Mouse (Mus musculus) ES-E14 (cell line): ENCODE data around the gene Eya3. TPM values are rescaled to one million over a fixed set of nuclear protein-coding genes. Genes with fewer than 3 reads are reported as not detected.
"Not testable (repeated sequence)": the region's sequence is repeated elsewhere in the genome, so short reads cannot be mapped to it uniquely, and the experiment has no call there.

Experiments
- DNase-seq: peaks from one replicate; pipeline ENCODE4 v3.0.0-alpha.2; 2013; ENCODE audit warnings: low read depth, low spot score
- H3K27ac ChIP-seq: 2 replicates; pipeline ENCODE4 v1.5.1; 2012; ENCODE audit warnings: low read depth, mild to moderate bottlenecking, low read length, moderate library complexity, mixed read lengths; ENCODE audit not compliant: poor library complexity, insufficient read depth, severe bottlenecking
- H3K36me3 ChIP-seq: 2 replicates; pipeline ENCODE4 v1.6.1; 2012; ENCODE audit warnings: mild to moderate bottlenecking, low read length, moderate library complexity, mixed read lengths; ENCODE audit not compliant: control insufficient read depth, poor library complexity, insufficient read depth, severe bottlenecking
- H3K4me1 ChIP-seq, 2 experiments: fragments of 150-350 bp in 1 of 2; sonication (generic) in 1 of 2; 2 replicates each; pipeline ENCODE4 v1.6.1; 2012; ENCODE audit warnings: low read length in 2 of 2, mild to moderate bottlenecking in 1 of 2, mixed read lengths in 1 of 2; ENCODE audit not compliant: control insufficient read depth in 2 of 2, insufficient read depth in 2 of 2, poor library complexity in 1 of 2
- H3K4me3 ChIP-seq, 2 experiments: fragments of 150-350 bp in 1 of 2; sonication (generic) in 1 of 2; 2 replicates each; pipeline ENCODE4 v1.5.1; 2012; ENCODE audit warnings: low read length in 2 of 2, low read depth in 1 of 2, mild to moderate bottlenecking in 1 of 2, mixed read lengths in 1 of 2; ENCODE audit not compliant: insufficient read depth in 1 of 2, poor library complexity in 1 of 2, severe bottlenecking in 1 of 2
- H3K9ac ChIP-seq: 2 replicates; pipeline ENCODE4 v1.6.1; 2012; ENCODE audit warnings: low read depth, mild to moderate bottlenecking, low read length, mixed read lengths; ENCODE audit not compliant: poor library complexity, insufficient read depth, severe bottlenecking
- H3K9me3 ChIP-seq: fragments of 150-350 bp; sonication (generic); 2 replicates; pipeline ENCODE4 v1.6.1; 2012; ENCODE audit warnings: low read depth, mild to moderate bottlenecking, low read length; ENCODE audit not compliant: control insufficient read depth, insufficient read depth
- CHD2 ChIP-seq: IDR thresholded peaks from 2 replicates; pipeline ENCODE4 v1.6.1; 2014; ENCODE audit warnings: mild to moderate bottlenecking, low read depth, low read length, inconsistent platforms
- HCFC1 ChIP-seq: IDR thresholded peaks from 2 replicates; pipeline ENCODE4 v1.6.1; 2012; ENCODE audit warnings: low read length, inconsistent platforms, borderline replicate concordance; ENCODE audit not compliant: insufficient read depth
- MAFK ChIP-seq: IDR thresholded peaks from 2 replicates; pipeline ENCODE4 v1.6.1; 2014; ENCODE audit warnings: mild to moderate bottlenecking, low read depth, low read length, inconsistent platforms; ENCODE audit not compliant: insufficient read depth
- ZC3H11A ChIP-seq: IDR thresholded peaks from 2 replicates; pipeline ENCODE4 v1.6.1; 2012; ENCODE audit warnings: low read depth, mild to moderate bottlenecking, inconsistent platforms, low read length, borderline replicate concordance
- ZNF384 ChIP-seq: IDR thresholded peaks from 2 replicates; pipeline ENCODE4 v1.6.1; 2012; ENCODE audit warnings: low read depth, low read length, inconsistent platforms
- in situ Hi-C, 2 experiments: fragments of 600-800 bp; cut with MboI; formaldehyde crosslinking; loops; one replicate each; pipeline ENCODE4 v1.15.1; 2025; ENCODE audit warnings: low sequenced_read_pairs in 2 of 2, inconsistent platforms in 1 of 2; ENCODE audit not compliant: unreplicated experiment in 2 of 2
- total RNA-seq: library from RNA; depleted of rRNA; stranded (reverse); fragments of 300-350 nt; gene quantifications from 2 replicates; pipeline ENCODE4 v1.2.3, GENCODE M21; 2012

Gene Eya3
- total RNA-seq, 1 experiment = 31.9 TPM

DNA sequence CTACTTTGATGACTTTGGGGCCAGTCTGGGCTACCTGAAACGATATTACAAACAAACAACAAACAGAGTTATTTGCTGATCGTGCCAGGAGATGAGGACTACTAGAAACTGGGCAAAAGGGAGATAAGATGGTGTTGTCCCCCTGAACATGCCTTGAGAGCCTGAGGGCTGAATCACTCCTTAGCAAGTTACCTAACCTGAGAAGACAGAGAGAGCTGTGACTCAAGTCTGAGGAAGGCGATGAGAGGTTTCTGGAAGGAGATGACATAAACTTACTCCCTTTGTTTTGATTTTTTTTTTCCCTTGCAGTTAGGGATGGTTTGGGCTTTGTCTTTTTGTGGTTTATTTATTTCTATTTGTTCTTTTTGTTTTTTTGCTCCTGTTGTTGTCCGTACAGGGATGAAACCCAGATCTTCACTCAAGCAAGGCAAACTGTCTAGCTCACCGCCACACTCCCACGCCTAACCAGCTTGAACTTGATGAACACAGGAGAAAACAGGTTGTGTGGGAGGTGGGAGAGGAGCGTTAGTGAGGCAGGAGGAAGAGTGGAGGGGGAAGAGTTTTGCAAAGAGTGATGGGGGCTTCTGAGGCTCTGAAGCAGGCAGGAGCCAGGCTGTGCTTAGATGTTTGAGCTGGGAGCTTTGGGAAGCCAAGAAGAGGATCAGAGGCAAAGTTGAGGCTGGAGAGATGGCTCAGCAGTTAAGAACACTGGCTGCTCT is 119.0 kb downstream of the Eya3 start:
- DNase-seq = no peak
- H3K4me3 ChIP-seq = no peak overlapping the region
- H3K27ac ChIP-seq = no peak overlapping the region
- H3K9ac ChIP-seq = no peak overlapping the region
- no peaks in the 10 kb centered on the region; the same call in 1 of the 2 replicates for H3K36me3 ChIP-seq
- peaks cover 5 to 6% of the 10 kb centered on the region in 2 experiments; a peak in 3 of 4 replicates for H3K4me1 ChIP-seq
- no peaks in the 10 kb centered on the region for H3K9me3 ChIP-seq
- TF ChIP-seq ZC3H11A (no peak), MAFK (no peak), ZNF384 (no peak), HCFC1 (no peak), CHD2 (no peak)
- in situ Hi-C loops = no loop called here

DNA sequence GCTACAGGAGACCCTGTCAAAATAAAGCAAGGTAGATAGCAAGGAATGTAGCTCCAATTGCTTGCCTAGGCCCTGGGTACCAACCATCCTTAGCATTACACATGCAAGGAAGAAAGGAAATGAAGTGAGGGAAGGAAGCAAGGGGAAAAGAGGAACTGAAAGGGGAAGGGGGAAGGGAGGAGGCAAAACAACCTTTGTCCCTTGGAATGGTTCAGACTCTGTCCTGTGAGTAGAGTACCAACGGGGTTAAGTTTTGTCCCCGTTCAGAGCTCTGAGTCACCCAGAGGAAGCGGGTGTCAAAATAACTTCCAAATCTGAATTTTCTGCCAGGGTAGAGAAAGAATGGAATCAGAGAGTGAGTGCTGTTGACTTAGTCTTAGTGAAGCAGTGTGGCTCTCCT is 121.5 kb downstream of the Eya3 start:
- no peak for TF ChIP-seq ZNF384
- TF ChIP-seq MAFK = no peak
- no peak for TF ChIP-seq CHD2
- TF ChIP-seq ZC3H11A = no peak
- TF ChIP-seq HCFC1 = no peak

GRCm38 (mm10) chr4:132762602-132763001 is 123.8 kb downstream of the Eya3 start:
- no peak overlapping the region for H3K9ac ChIP-seq
- no peaks in the 10 kb centered on the region for H3K9me3 ChIP-seq
- no peak overlapping the region for H3K4me3 ChIP-seq
- no peak overlapping the region for H3K27ac ChIP-seq
- H3K36me3 ChIP-seq = no peaks in the 10 kb centered on the region
- H3K4me1 ChIP-seq = peaks cover 1 to 4% of the 10 kb centered on the region in 2 experiments; a peak in 2 of 4 replicates
- in situ Hi-C loops = no loop called here
- DNase-seq = no peak
- TF ChIP-seq MAFK = no peak
- TF ChIP-seq HCFC1 = no peak
- no peak for TF ChIP-seq ZC3H11A
- no peak for TF ChIP-seq ZNF384
- TF ChIP-seq CHD2 = no peak

More for the DNA sequence above, 121.5 kb downstream of the Eya3 start:
- Histone ChIP-seq H3K9me3 (no peaks in the 10 kb centered on the region), H3K36me3 (no peaks in the 10 kb centered on the region), H3K4me3 (no peak overlapping the region), H3K27ac (no peak overlapping the region), H3K4me1 (peaks cover 5 to 6% of the 10 kb centered on the region in 2 experiments; a peak in 3 of 4 replicates), H3K9ac (no peak overlapping the region)
- DNase-seq = no peak
- in situ Hi-C loops = no loop called here

DNA sequence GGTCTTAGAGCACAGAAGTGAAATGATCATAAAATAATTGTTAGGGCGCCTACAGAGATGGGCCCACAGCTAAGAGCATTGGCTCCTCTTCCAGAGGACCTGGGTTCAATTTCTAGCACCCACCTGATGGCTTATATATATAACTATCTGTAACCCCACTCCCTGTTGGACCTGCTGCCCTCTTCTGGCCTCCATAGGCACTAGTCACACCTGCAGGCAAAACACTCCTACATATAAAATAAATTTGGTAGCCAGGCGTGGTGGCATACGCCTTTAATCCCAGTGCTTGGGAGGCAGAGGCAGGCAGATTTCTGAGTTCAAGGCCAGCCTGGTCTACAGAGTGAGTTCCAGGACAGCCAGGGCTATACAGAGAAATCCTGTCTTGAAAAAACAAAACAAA is 124.3 kb downstream of the Eya3 start:
- H3K27ac ChIP-seq, H3K4me3 ChIP-seq, DNase-seq, H3K9me3 ChIP-seq, H3K36me3 ChIP-seq, H3K9ac ChIP-seq, in situ Hi-C loops, H3K4me1 ChIP-seq: not testable (repeated sequence)
